ENCODE assay signal across 8 mouse cellular contexts in genomic region chr5:148965691-148966333, GRCm38 (mm10). TPM values are rescaled to one million over a fixed set of nuclear protein-coding genes. Genes with fewer than 3 reads are reported as not detected.
DNase-seq lines count a peak whose midpoint lies in the region; ATAC-seq and TF ChIP-seq lines count a peak whose summit lies in the region.

No protein-coding gene starts in this region.

- no peak for ATAC-seq in neural tube, embryonic 12.5 days (ENCODE audit: low FRiP score, low read depth)
- peak; percentile 70; the same call in 1 of the 2 replicates for ATAC-seq in hindbrain, postnatal 0 days
- ATAC-seq in megakaryocyte, adult 5-6 weeks (ENCODE audit: poor library complexity, severe bottlenecking), result peak; percentile 26; the same call in 1 of the 2 replicates
- peak; percentile 74 for ATAC-seq in stomach, embryonic 15.5 days (ENCODE audit: insufficient read depth, low FRiP score, low read depth)

- H3K36me3 ChIP-seq in neural tube, embryonic 12.5 days, result no peaks in the 10 kb centered on the region
- no peaks in the 10 kb centered on the region for H3K36me3 ChIP-seq in hindbrain, postnatal 0 days (ENCODE audit: insufficient read depth, low read length)
- H3K36me3 ChIP-seq in stomach, embryonic 15.5 days, result no peaks in the 10 kb centered on the region

- TF ChIP-seq CTCF in gastrocnemius, adult 2 months (IDR thresholded peaks at IDR 0.05), result no peak
- TF ChIP-seq CTCF in hindbrain, postnatal 0 days (IDR thresholded peaks at IDR 0.05; ENCODE audit: low read depth), result no peak

- H3K9me3 ChIP-seq in neural tube, embryonic 12.5 days, result no peaks in the 10 kb centered on the region
- no peaks in the 10 kb centered on the region for H3K9me3 ChIP-seq in hindbrain, postnatal 0 days (ENCODE audit: low read length)
- H3K9me3 ChIP-seq in stomach, embryonic 15.5 days, result no peaks in the 10 kb centered on the region

- no peak overlapping the region for H3K4me3 ChIP-seq in neural tube, embryonic 12.5 days
- H3K4me3 ChIP-seq in gastrocnemius, adult 2 months, result peak overlapping the region; percentile 51
- H3K4me3 ChIP-seq in hindbrain, postnatal 0 days (ENCODE audit: low read length), result no peak overlapping the region
- no peak overlapping the region for H3K4me3 ChIP-seq in stomach, embryonic 15.5 days (replicated peaks)

- H3K4me1 ChIP-seq in neural tube, embryonic 12.5 days, result peaks cover 16% of the 10 kb centered on the region
- H3K4me1 ChIP-seq in hindbrain, postnatal 0 days (ENCODE audit: insufficient read depth, low read length), result peaks cover 11% of the 10 kb centered on the region; the same call in 1 of the 2 replicates
- H3K4me1 ChIP-seq in stomach, embryonic 15.5 days, result peaks cover 25% of the 10 kb centered on the region

- no peaks in the 10 kb centered on the region for H3K27me3 ChIP-seq in neural tube, embryonic 12.5 days (replicated peaks)
- H3K27me3 ChIP-seq in hindbrain, postnatal 0 days (ENCODE audit: insufficient read depth, low read length), result no peaks in the 10 kb centered on the region
- no peaks in the 10 kb centered on the region for H3K27me3 ChIP-seq in stomach, embryonic 15.5 days (replicated peaks)

- no peak for DNase-seq in neural tube, embryonic 10.5 days (ENCODE audit: extremely low spot score, low spot score)
- DNase-seq in cerebellum, postnatal 10 days, result peak; percentile 55 to 66
- DNase-seq in gastrocnemius, adult 2 months, result peak; percentile 78
- peak; percentile 66 for DNase-seq in hindbrain, postnatal 0 days (ENCODE audit: low spot score)
- peak; percentile 70 to 96 for DNase-seq in left cerebral cortex, postnatal 25 days (ENCODE audit: low spot score in 2 of 2)

- no peak overlapping the region for H3K27ac ChIP-seq in neural tube, embryonic 12.5 days
- H3K27ac ChIP-seq in gastrocnemius, adult 2 months, result peak overlapping the region; percentile 84
- H3K27ac ChIP-seq in hindbrain, postnatal 0 days, result peak overlapping the region; percentile 61
- H3K27ac ChIP-seq in stomach, embryonic 15.5 days, result peak overlapping the region; percentile 85

- H3K9ac ChIP-seq in neural tube, embryonic 12.5 days, result no peak overlapping the region
- no peak overlapping the region for H3K9ac ChIP-seq in hindbrain, postnatal 0 days (replicated peaks; ENCODE audit: low read length)
- H3K9ac ChIP-seq in stomach, embryonic 15.5 days, result no peak overlapping the region

- WGBS in neural tube, embryonic 12.5 days, result 38% methylated on average over 13 of the region's 13 CpGs
- 17% methylated on average over 13 of the region's 13 CpGs for WGBS in hindbrain, postnatal 0 days
- 5% methylated on average over 13 of the region's 13 CpGs for WGBS in stomach, embryonic 15.5 days

- intact Hi-C loops in gastrocnemius, adult 2 months (cut with DNase I), result no loop called here
- intact Hi-C loops in left cerebral cortex, postnatal 25 days (cut with DNase I), result loop anchor here (1.0 to 2.0 kb wide), 5 partner anchors 29 to 218 kb away; partner anchors contain the start of genes Gm42791, Hmgb1, Katnal1 and Uspl1

- H3K4me2 ChIP-seq in neural tube, embryonic 12.5 days (replicated peaks), result peak overlapping the region; percentile 20; the same call in 1 of the 2 replicates
- H3K4me2 ChIP-seq in hindbrain, postnatal 0 days (ENCODE audit: low read depth, low read length), result peak overlapping the region; percentile 23; the same call in 1 of the 2 replicates
- peak overlapping the region; percentile 35 for H3K4me2 ChIP-seq in stomach, embryonic 15.5 days

RNA-seq across cellular contexts. Expression of gene Gm42791, which starts 29.1 kb away (rescaled TPM):
- polyA plus RNA-seq in neural tube, embryonic 12.5 days (2016; fragmentation: Nextera tagmentation; extraction: Ambion mirVana), result 2.6 and 3.6 TPM in 2 replicates
- total RNA-seq in gastrocnemius, adult 2 months (2021), result 1 to 10 TPM; 2.8 to 5.1 TPM
- not detected in 2 replicates for total RNA-seq in hindbrain, postnatal 0 days (2014; rRNA removed)
- 1.6 and 6.1 TPM in 2 replicates for polyA plus RNA-seq in hindbrain, postnatal 0 days (2015; fragmentation: Nextera tagmentation; extraction: Ambion mirVana)
- total RNA-seq in left cerebral cortex, postnatal 25 days (2021), result 10 to 100 TPM; 17.8 to 18.5 TPM
- total RNA-seq in megakaryocyte, adult 5-6 weeks (2015), result not detected in 2 replicates
- total RNA-seq in megakaryocyte, adult 5-6 weeks (2017), result not detected in 2 replicates
- polyA plus RNA-seq in stomach, embryonic 15.5 days (2015; fragmentation: Nextera tagmentation; extraction: Ambion mirVana), result 0.67 and 0.80 TPM in 2 replicates

RNA-seq across cellular contexts. Expression of gene Katnal1, which starts 36.7 kb away (rescaled TPM):
- polyA plus RNA-seq in neural tube, embryonic 12.5 days (2016; fragmentation: Nextera tagmentation; extraction: Ambion mirVana), result 35.7 and 36.6 TPM in 2 replicates
- 1 to 10 TPM; 4.2 to 5.6 TPM for total RNA-seq in gastrocnemius, adult 2 months (2021)
- 33.7 and 34.3 TPM in 2 replicates for total RNA-seq in hindbrain, postnatal 0 days (2014; rRNA removed)
- polyA plus RNA-seq in hindbrain, postnatal 0 days (2015; fragmentation: Nextera tagmentation; extraction: Ambion mirVana), result 23.8 and 28.1 TPM in 2 replicates
- total RNA-seq in left cerebral cortex, postnatal 25 days (2021), result 10 to 100 TPM; 67.0 to 73.5 TPM
- total RNA-seq in megakaryocyte, adult 5-6 weeks (2015), result 1.8 and 3.1 TPM in 2 replicates
- total RNA-seq in megakaryocyte, adult 5-6 weeks (2017), result 2.4 and 2.5 TPM in 2 replicates
- 12.0 and 12.2 TPM in 2 replicates for polyA plus RNA-seq in stomach, embryonic 15.5 days (2015; fragmentation: Nextera tagmentation; extraction: Ambion mirVana)
